Mouse (Mus musculus) spleen, postnatal 4 days (tissue): ENCODE measurements around the gene Pex26.

Source experiments
- DNase-seq, 2 experiments: peaks; one replicate each; pipeline ENCODE4 v3.0.0; 2022; ENCODE audit warnings: low spot score in 2 of 2

The Pex26 gene

DNA sequence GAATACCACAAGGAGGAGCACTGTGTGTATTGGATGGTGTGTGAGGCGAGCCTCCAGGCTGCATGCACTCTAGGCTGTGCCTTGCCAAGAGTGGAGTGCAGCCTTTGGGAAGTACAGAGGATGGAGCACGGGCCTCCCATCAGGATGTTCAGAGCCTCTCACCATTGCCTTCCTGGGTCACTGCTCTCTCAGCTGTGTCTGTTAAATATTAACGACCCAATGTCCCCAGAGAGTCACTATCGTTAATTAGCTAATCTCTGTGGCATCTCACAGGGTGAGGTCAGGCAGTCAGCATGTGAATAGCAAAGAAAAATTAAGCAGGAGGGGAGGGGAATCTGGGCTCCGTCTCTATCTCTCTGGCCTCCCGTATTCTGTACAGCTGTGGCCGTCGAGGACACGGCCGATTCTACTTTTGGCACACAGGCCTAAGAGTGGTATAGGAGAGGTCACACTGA, 17.3 kb upstream of the Pex26 start:
- no peak for DNase-seq

DNA sequence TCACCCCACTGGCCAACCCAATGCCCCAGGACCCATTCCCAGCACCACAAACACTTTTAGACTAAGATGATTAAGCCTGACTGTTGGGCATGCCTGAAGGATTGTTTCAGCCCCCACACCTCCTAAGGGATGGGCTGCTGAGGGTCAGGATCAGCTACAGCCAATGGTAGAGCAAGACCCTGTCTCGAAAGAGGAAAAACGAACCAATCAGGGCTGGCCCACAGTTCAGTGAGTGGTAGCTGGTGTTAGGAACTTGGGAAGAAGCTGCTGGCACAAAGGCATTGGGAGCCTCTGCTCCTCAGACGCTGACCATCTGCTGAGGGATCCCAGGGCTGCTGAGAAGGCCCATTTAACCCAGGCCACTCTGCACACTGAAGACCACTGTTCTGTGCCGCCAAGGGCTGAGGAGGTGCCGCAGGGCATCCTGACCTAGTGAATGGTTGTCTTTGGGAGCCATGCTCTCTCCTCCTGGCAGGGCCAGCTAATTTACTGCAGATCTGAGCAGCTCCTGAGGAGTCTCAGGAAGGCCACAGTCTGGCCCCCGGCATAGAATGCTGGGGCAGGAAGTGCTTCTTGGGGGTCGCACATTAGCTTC, 16.0 kb upstream of the Pex26 start:
- DNase-seq, result no peak

DNA sequence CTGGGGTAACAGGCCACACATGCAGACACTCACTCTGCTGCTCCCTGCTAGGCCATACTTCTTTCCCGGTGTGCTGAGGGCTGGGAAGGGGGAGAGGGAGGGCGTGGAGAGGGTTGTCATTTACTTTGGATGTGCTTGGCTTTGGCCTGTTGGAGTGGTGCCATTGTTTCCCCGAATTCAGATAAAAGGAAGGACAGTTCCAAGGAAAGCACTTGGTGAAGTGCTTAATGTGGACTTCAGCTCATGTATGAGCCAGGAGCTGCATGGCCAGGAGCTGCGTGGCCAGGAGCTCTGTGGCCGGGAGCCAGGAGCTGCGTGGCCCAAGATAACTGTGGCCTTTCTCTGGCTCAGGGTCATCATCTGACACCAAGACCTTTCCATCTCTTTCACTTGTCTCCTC, 12.4 kb upstream of the Pex26 start:
- no peak for DNase-seq

DNA sequence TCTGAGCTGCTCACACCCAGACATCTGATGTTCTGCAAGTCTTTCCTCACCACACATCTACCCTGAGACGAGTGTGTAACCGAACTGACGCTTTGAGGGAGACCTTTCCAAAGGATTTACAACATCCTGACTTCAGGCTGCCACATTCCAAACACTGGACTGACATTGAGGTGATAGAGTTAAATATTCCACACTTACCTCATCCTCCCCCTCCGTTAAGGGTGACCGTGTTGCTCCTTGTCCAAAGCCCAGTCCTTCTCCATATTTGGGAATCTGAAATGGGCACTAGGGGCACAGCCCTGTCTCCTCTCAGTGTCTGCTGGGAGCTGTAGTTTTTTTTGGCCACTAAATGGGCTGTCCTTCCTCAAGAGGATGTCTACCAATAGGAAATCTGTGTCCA, 10.0 kb upstream of the Pex26 start:
- no peak for DNase-seq

- no peak for DNase-seq
Measured at GRCm38 (mm10) chr6:121174761-121175160, 8.7 kb upstream of the Pex26 start.

DNA sequence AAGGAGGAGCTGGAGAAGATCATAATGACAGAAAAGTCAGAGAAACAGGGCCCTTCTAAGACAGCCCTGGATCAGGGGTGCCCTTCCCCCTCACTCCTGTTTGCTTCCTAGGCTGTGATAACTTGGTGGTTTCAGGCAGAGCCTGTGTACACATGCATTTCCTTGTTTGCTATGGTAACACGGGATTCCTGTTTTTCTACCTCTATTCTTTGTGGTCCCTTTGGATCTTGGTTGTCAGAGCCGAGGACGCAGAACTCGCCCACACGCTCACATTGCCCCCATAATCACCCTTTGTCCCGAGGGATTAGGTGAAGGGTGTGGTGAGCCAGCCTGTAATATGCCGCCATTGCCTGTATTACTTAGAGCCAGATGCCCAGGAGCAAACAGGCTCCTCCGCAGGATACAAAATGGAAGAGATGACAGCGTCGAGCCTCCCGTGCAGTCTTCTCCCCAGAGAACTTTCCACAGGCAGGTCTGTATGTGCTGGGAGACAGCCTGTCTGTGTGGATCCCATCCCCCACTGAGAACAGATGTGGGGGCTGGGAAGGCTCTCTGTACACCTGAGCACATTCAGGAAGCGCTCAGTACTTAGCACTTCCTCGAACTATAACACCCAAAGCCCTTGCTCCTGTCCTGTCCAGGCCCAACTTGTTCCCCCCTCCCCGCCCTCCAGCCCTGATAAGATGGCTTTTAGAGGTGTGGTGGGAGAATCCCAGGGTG, 7.3 kb upstream of the Pex26 start:
- DNase-seq, result no peak

DNA sequence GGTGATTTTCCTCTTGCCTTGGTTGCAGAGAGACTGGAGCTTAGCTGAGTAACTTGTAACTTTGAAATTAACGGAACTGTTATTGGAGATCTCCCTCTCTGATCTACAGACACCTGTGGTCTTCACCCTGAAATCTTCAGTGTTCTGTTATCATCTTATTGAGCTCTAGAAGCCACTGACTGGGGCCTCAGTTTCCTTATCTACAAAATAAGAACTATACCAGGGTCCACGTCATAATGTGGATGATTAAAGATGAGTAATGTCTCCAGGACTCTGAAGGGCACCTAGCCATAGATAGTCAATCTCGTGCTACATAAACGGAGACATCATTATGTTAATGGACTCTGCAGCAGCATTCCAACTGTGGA, 6.8 kb upstream of the Pex26 start:
- no peak for DNase-seq

GRCm38 (mm10) chr6:121177118-121177708, 6.3 kb upstream of the Pex26 start:
- no peak for DNase-seq

GRCm38 (mm10) chr6:121178700-121179358, 4.6 kb upstream of the Pex26 start:
- peak in 1 of 2 experiments; percentile 49 for DNase-seq

DNA sequence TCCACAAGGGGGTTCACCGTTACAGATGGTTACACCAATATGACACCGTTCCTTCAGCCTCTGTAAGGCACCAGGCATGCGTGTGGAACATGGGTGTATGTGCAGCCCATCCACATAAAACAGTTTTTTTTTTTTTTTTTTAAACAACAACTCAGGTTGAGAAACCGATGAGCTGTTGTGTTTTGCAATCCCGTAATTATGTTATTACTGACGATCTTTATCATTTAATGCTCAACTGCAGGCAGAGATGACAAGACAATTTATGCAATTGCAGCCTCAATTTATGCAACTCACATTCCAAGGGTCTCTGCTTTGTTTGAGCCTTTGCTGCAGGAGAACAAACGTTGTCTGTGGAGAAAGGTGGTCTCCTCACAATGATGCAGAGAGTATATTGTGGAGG, 3.6 kb upstream of the Pex26 start:
- DNase-seq, result no peak

GRCm38 (mm10) chr6:121184198-121185140, 1.0 kb downstream of the Pex26 start:
- DNase-seq, result peak; percentile 58 to 74

DNA sequence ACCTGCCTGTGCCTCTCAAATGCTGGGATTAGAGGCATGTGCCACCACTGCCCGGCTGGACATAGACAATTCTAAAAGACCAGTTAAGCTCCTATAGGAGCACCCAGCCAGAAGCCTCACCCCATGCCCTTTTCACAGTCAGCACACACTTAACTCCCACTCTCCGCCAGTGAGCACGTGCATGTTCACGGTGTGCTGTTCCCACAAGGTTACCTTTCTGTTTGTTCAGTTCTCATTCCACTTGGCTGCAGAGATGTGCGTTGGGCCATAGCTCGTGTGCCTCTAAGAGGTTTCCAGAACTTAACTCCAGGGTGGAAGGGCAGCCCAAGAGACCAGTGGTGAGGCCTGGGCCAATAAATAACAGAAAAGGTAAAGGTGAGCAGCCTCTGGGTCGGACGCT, 1.8 kb downstream of the Pex26 start:
- no peak for DNase-seq

- DNase-seq, result no peak
Measured at GRCm38 (mm10) chr6:121191261-121192009, 8.0 kb downstream of the Pex26 start.

DNA sequence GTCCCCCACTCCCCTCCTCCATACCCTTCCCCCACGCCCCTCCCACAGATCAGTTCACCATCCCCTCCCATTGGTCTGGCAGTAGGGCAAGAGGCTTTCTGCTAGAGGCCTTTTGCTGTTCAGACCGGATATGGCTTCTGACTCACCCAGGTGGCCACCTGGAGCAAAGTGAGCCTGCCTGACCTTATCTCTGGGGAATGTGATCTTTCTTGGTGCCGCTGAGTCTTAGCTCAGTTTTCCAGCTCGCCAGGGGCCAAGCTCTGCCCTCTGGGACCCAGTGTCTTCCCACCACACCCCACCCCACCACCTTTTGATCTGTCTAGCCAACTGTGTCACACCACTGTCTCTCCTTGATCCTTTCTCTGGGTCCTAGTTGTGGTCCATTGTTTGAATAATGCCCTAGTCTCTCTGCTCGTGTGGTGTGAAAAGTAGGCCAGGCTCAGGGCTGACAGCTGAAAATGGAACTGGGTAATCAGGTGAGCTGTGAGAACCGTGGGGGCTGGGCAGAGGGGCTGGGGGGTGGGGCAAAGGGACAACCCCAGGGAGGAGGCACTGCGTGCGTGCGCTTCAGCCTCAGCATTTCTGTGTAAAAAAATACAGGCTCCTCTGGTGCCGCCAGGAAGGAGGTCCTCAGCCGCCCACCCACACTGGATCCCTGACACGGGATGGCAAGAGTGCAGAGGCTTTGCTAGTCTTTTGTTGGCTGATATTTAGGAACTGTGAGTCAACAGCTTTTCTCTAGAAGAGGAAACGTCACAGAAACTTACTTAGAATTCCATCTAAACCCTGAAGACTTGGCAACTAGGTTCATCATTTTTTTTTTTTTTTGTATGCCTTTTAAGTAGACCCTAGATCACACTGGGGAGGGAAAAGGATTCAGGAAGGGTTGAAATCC, 10.8 kb downstream of the Pex26 start:
- DNase-seq, result no peak

DNA sequence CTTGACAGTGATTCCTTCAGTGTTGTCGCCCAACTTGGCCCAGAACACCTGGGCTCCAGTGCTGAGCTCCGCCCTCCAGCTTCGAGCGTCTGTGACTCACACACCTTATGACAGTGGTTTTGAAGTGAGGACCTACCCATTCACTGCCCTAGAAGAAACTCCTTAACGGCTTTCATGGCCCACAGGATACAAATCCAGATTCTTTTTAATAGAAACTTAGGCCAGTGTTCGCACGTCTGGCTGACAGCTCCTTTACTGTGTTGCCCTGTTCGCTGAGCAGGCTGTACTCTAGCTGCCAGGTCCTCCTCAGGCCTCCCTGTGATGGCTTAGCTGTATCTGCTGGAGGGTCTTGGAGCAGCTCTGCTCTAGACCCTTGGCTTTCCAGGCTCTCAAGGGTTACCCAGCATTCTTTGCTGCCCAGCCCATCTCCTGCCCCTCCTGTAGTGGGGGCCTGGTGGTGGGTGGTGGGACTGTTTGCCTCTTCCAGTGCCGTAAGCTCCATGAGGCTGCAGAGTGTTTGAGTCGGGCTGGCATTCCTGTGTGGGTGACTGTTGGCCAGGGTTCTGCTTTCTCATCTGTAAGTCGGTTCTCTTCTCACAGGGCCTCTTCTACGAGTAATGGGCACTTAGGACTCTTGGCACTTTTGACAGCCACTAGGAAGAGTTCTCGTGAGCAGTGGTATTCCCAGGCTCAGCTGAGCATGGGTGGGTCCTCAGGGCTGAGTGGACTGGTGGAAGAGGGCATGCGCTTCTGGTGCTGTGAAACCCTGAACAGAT, 11.7 kb downstream of the Pex26 start:
- DNase-seq, result no peak

- no peak for DNase-seq
Measured at GRCm38 (mm10) chr6:121197807-121198365, 14.4 kb downstream of the Pex26 start.

DNA sequence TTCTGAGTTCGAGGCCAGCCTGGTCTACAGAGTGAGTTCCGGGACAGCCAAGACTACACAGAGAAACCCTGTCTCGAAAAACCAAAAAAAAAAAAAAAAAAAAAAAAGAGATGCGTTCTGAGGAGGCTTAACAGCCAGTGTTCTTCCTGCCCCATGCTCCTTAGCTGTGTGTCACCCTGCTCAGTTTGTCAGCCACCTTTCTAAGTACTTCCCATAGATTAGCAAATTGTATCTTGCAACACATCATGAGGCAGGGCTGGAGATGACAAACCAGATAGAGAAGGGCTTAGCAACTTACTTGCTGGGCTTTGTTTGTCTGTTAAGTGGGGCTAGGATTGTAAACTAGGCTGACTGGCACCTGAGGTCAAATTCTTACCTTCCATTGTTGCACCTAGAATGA, 17.0 kb downstream of the Pex26 start:
- no peak for DNase-seq

DNA sequence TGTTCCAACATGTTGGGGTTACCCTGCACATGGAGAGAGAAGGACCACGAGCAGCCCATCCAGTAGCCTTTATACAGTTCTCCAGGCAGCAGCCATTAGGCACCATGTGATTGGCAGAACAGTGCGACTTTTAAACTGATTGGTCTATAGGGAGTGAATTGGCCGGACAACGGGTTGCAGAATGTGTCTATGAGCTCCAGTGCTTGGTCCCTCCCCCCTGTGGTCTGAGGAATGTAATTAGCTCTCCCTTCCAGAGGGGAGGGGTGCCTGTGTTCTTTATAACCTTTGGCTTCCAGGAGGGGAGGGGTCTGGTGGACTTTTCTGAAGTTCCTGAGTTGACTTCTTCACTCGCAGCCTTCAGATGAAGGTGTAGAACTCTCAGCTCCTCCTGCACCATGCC, 18.6 kb downstream of the Pex26 start:
- no peak for DNase-seq

- DNase-seq, result no peak
Measured at GRCm38 (mm10) chr6:121206481-121206880, 23.0 kb downstream of the Pex26 start.
